Mouse (Mus musculus) small intestine, adult 2 months (tissue): Measurements from ENCODE around the gene Ctu2.

Experiments
- CTCF ChIP-seq: fragments of 200-500 bp; IDR thresholded peaks from 2 replicates; pipeline ENCODE4 v1.5.1; 2012; ENCODE audit warnings: low read depth, mild to moderate bottlenecking, control low read depth, inconsistent platforms, low read length, moderate library complexity, mixed read lengths; ENCODE audit not compliant: insufficient replicate concordance, insufficient read length; ENCODE audit errors: extremely low read depth
- POLR2A ChIP-seq: fragments of 200-500 bp; IDR thresholded peaks from 2 replicates; pipeline ENCODE4 v1.6.1; 2012; ENCODE audit warnings: low read depth, mild to moderate bottlenecking, control low read depth, inconsistent platforms, low read length, moderate library complexity

- TF ChIP-seq CTCF (no peak), POLR2A (no peak)
Measured at GRCm38 (mm10) chr8:122454409-122454808, 21.5 kb upstream of the Ctu2 start.
